Mouse (Mus musculus) MEL (cell line): ENCODE measurements at regions not wholly inside any gene's neighbourhood (a gene's known extent, or its start where the extent isn't known, plus 50 kb on each side); places are given as distances from the start of the nearest gene placed in this dataset.

Experiments
- DNase-seq: peaks from one replicate; pipeline ENCODE4 v3.0.0; 2011; ENCODE audit warnings: low read depth, low spot score
- H3K27ac ChIP-seq: 2 replicates; pipeline ENCODE4 v1.5.1; 2012; ENCODE audit warnings: low read depth, mild to moderate bottlenecking, control low read depth, low read length, moderate library complexity; ENCODE audit not compliant: control insufficient read depth
- H3K27me3 ChIP-seq, 2 experiments: fragments of 150-350 bp in 1 of 2; sonication (generic) in 1 of 2; 2 replicates each; pipeline ENCODE4 v1.6.1; 2012; ENCODE audit warnings: low read length in 2 of 2, mild to moderate bottlenecking in 2 of 2, improper control_type of control experiment in 1 of 2, moderate library complexity in 1 of 2; ENCODE audit not compliant: insufficient read depth in 2 of 2, control insufficient read depth in 1 of 2
- H3K36me3 ChIP-seq, 2 experiments: 2 replicates each; pipeline ENCODE4 v1.6.1; 2012 to 2014; ENCODE audit warnings: low read length in 2 of 2, improper control_type of control experiment in 1 of 2, inconsistent platforms in 1 of 2, mild to moderate bottlenecking in 1 of 2; ENCODE audit not compliant: insufficient read depth in 2 of 2, control insufficient read depth in 1 of 2
- H3K4me1 ChIP-seq, 2 experiments: fragments of 150-350 bp in 1 of 2; sonication (generic) in 1 of 2; 2 replicates each; pipeline ENCODE4 v1.6.1; 2012; ENCODE audit warnings: low read length in 2 of 2, improper control_type of control experiment in 1 of 2, mild to moderate bottlenecking in 1 of 2; ENCODE audit not compliant: insufficient read depth in 2 of 2, control insufficient read depth in 1 of 2
- H3K4me3 ChIP-seq, 2 experiments: fragments of 150-350 bp in 1 of 2; sonication (generic) in 1 of 2; 2 replicates each; pipeline ENCODE4 v1.5.1; 2012; ENCODE audit warnings: low read depth in 2 of 2, low read length in 2 of 2, mild to moderate bottlenecking in 2 of 2, moderate library complexity in 2 of 2, control low read depth in 1 of 2, improper control_type of control experiment in 1 of 2; ENCODE audit not compliant: control insufficient read depth in 1 of 2, insufficient read depth in 1 of 2
- H3K79me2 ChIP-seq: 2 replicates; pipeline ENCODE4 v1.6.1; 2012; ENCODE audit warnings: mild to moderate bottlenecking, low read length, moderate library complexity; ENCODE audit not compliant: control insufficient read depth, poor library complexity, insufficient read depth
- H3K9ac ChIP-seq: 2 replicates; pipeline ENCODE4 v1.6.1; 2012; ENCODE audit warnings: low read depth, mild to moderate bottlenecking, control low read depth, low read length, moderate library complexity; ENCODE audit not compliant: control insufficient read depth, poor library complexity, severe bottlenecking
- H3K9me3 ChIP-seq: fragments of 150-350 bp; sonication (generic); replicated peaks from 2 replicates; pipeline ENCODE4 v1.6.1; 2012; ENCODE audit warnings: mild to moderate bottlenecking, low read length, improper control_type of control experiment, moderate library complexity; ENCODE audit not compliant: insufficient read depth
- BHLHE40 ChIP-seq: IDR thresholded peaks from 2 replicates; pipeline ENCODE4 v1.6.1; 2012; ENCODE audit warnings: low read depth, mild to moderate bottlenecking, inconsistent platforms, low read length, improper control_type of control experiment, borderline replicate concordance
- CTCF ChIP-seq, 3 experiments: IDR thresholded peaks in 2 of 3; conservative IDR thresholded peaks in 1 of 3; 2 replicates each; pipeline ENCODE4 v1.5.1; 2011 to 2012; ENCODE audit warnings: low read length in 3 of 3, low read depth in 2 of 3, mild to moderate bottlenecking in 2 of 3, improper control_type of control experiment in 1 of 3, inconsistent platforms in 1 of 3, mixed read lengths in 1 of 3, moderate library complexity in 1 of 3; ENCODE audit not compliant: control insufficient read depth in 1 of 3, insufficient read depth in 1 of 3, poor library complexity in 1 of 3, severe bottlenecking in 1 of 3
- ELF1 ChIP-seq: IDR thresholded peaks from 2 replicates; pipeline ENCODE4 v1.6.1; 2014; ENCODE audit warnings: low read depth, mild to moderate bottlenecking, inconsistent platforms, low read length, improper control_type of control experiment, moderate library complexity
- GATA1 ChIP-seq: IDR thresholded peaks from 2 replicates; pipeline ENCODE4 v1.6.1; 2011; ENCODE audit warnings: low read depth, low read length, improper control_type of control experiment
- KAT2A ChIP-seq: conservative IDR thresholded peaks from 2 replicates; pipeline ENCODE4 v1.6.1; 2012; ENCODE audit warnings: low read depth, low read length, improper control_type of control experiment, inconsistent platforms
- MAX ChIP-seq: IDR thresholded peaks from 2 replicates; pipeline ENCODE4 v1.6.1; 2011; ENCODE audit warnings: low read length, improper control_type of control experiment
- MAZ ChIP-seq: IDR thresholded peaks from 2 replicates; pipeline ENCODE4 v1.6.1; 2012; ENCODE audit warnings: low read depth, mild to moderate bottlenecking, inconsistent platforms, low read length, improper control_type of control experiment
- MYC ChIP-seq: IDR thresholded peaks from 2 replicates; pipeline ENCODE4 v1.6.1; 2011; ENCODE audit warnings: low read depth, mild to moderate bottlenecking, low read length, improper control_type of control experiment, moderate library complexity
- POLR2A ChIP-seq, 2 experiments: IDR thresholded peaks; 2 replicates each; pipeline ENCODE4 v1.6.1; 2011 to 2012; ENCODE audit warnings: low read length in 2 of 2, mild to moderate bottlenecking in 2 of 2, control low read depth in 1 of 2, improper control_type of control experiment in 1 of 2, low read depth in 1 of 2, moderate library complexity in 1 of 2; ENCODE audit not compliant: control insufficient read depth in 1 of 2, insufficient read depth in 1 of 2, poor library complexity in 1 of 2
- POLR2AphosphoS5 ChIP-seq: IDR thresholded peaks from 2 replicates; pipeline ENCODE4 v1.6.1; 2012; ENCODE audit warnings: low read depth, borderline replicate concordance, mild to moderate bottlenecking, inconsistent platforms, low read length, moderate library complexity, mixed read lengths
- RAD21 ChIP-seq: IDR thresholded peaks from 2 replicates; pipeline ENCODE4 v1.6.1; 2011; ENCODE audit warnings: mild to moderate bottlenecking, low read depth, low read length, improper control_type of control experiment
- SMC3 ChIP-seq: IDR thresholded peaks from 2 replicates; pipeline ENCODE4 v1.6.1; 2011; ENCODE audit warnings: low read depth, low read length, improper control_type of control experiment
- TCF12 ChIP-seq: IDR thresholded peaks from 2 replicates; pipeline ENCODE4 v1.6.1; 2014; ENCODE audit warnings: low read depth, mild to moderate bottlenecking, inconsistent platforms, low read length, improper control_type of control experiment, moderate library complexity
- ZC3H11A ChIP-seq: IDR thresholded peaks from 2 replicates; pipeline ENCODE4 v1.6.1; 2012; ENCODE audit warnings: low read depth, mild to moderate bottlenecking, inconsistent platforms, low read length, improper control_type of control experiment
- ZNF384 ChIP-seq: IDR thresholded peaks from 2 replicates; pipeline ENCODE4 v1.6.1; 2012; ENCODE audit warnings: low read depth, mild to moderate bottlenecking, inconsistent platforms, low read length, improper control_type of control experiment

DNA sequence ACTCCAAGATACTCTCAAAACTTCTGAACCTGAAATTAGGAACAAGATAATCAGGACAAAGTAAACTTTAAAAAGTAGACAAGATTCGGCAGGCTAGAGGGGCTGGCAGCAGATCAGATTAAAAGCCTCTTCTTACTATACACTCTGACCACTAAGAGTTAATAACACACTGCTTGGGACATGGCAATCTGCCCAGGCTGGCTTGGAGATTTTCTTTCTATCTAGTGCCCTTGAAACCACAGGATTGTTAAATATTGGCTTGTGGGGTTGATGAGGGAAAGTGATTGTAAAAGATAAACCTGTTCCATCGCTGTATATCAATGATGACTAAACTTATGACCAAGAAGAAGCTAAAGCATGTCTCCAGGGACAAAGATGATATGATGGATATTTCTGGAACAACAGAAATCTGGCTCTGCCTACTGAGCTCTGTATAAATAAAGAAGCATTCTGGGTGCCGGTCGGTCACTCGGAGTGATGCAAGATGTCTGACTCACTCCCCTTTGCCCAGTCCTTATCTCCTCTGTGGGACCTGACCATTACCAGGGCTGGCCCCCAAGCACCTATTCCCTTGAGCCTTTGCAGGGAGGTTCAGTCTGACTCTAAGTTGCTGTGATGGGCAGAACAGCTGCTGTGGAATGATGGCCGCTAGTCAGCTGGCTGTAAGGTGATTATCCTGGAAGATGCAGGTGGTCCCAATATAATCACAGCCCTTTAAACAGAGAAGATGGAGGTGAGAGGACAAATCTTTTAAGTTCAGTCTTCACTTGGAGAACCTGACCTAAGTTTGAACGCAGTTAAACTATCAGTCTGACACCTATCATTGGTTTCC lies 126.5 kb upstream of the Rapgef5 start:
- Histone ChIP-seq H3K36me3 (no peaks in the 10 kb centered on the region), H3K4me1 (no peaks in the 10 kb centered on the region), H3K79me2 (no peaks in the 10 kb centered on the region), H3K4me3 (no peak overlapping the region), H3K9ac (no peak overlapping the region)
- TF ChIP-seq MYC (no peak), ZNF384 (no peak), MAX (no peak)
- TF ChIP-seq, all 39 proteins: peak for 0
- no peak overlapping the region for H3K27ac ChIP-seq
- H3K9me3 ChIP-seq = no peaks in the 10 kb centered on the region
- H3K27me3 ChIP-seq = no peaks in the 10 kb centered on the region
- DNase-seq = no peak

DNA sequence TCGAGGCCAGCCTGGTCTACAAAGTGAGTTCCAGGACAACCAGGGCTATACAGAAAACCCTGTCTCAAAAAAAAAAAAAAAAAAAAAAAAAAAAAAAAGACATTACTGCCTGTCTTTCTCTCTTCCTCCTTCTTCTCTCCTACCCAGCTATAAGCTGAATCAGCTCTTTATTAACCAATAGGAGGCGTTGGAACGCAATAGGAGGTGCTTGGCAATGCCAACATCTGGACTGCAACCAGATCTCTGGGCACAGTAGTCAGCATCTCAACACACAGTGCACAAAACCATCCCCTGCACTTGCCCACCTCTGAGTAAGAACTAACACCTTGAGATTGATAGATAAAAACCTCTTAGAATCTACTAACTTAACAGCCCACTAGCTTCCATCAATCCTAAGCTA lies 118.8 kb upstream of the Rapgef5 start:
- no peaks in the 10 kb centered on the region for H3K4me1 ChIP-seq
- no peaks in the 10 kb centered on the region for H3K27me3 ChIP-seq
- no peak overlapping the region for H3K9ac ChIP-seq
- no peaks in the 10 kb centered on the region for H3K9me3 ChIP-seq
- no peak overlapping the region for H3K4me3 ChIP-seq
- TF ChIP-seq SMC3 (no peak), MAZ (no peak), ZC3H11A (no peak), TCF12 (no peak), POLR2AphosphoS5 (no peak), ELF1 (no peak), BHLHE40 (no peak), GATA1 (no peak), POLR2A (IDR thresholded peaks at IDR 0.05; ENCODE audit: control insufficient read depth in 1 of 2, insufficient read depth in 1 of 2, low read depth in 1 of 2, low read length in 2 of 2, poor library complexity in 1 of 2) (no peak)
- no peaks in the 10 kb centered on the region for H3K36me3 ChIP-seq
- H3K27ac ChIP-seq = no peak overlapping the region
- no peak for DNase-seq
- no peaks in the 10 kb centered on the region for H3K79me2 ChIP-seq

DNA sequence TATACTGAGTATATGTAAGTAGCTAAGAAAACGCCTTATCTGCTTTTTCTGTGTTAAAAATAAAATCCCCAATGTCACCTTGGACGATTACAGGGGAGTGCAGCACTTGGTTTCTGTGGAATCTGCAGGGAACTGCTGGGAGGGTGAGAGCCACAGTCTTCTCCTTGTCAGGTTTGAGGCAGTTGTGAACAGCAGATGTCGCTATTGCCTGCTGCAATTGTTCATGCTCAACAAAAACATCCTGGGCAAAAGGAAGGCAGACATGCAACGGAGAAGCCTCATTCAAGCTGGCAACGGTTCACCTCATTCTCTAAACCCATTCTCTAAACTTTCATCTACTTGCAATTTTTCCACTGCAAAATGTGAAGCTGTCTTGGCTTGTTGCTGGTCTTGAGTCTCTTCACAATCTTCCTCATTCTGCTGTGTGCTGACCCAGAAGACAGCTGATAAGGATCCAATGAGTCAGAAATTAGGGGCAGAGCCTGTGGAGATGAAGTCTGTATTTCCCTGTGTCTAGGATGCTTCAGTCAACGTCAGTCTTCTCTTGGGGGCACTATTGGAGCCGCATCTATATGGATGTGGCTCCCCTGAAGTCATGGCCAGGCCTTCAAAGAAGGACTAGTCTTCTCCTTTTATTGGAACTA lies 112.6 kb upstream of the Rapgef5 start:
- H3K9me3 ChIP-seq = no peaks in the 10 kb centered on the region; the same call in 1 of the 2 replicates
- no peak for DNase-seq
- no peak overlapping the region for H3K4me3 ChIP-seq
- H3K9ac ChIP-seq = no peak overlapping the region
- TF ChIP-seq RAD21 (peak; percentile 9), CTCF (IDR thresholded peaks at IDR 0.05 in 2 of 3, conservative IDR thresholded peaks at IDR 0.05 in 1 of 3; ENCODE audit: control insufficient read depth in 1 of 3, insufficient read depth in 1 of 3, low read depth in 2 of 3, low read length in 3 of 3, poor library complexity in 1 of 3, severe bottlenecking in 1 of 3) (peak; percentile 8 to 26 (median 23); a peak in 4 of 6 replicates), KAT2A (no peak)
- H3K36me3 ChIP-seq = no peaks in the 10 kb centered on the region
- no peak overlapping the region for H3K27ac ChIP-seq
- no peaks in the 10 kb centered on the region for H3K27me3 ChIP-seq
- H3K79me2 ChIP-seq = no peaks in the 10 kb centered on the region
- H3K4me1 ChIP-seq = no peaks in the 10 kb centered on the region
